Mouse (Mus musculus): Measurements from ENCODE around the gene Slc25a43. TPM values are rescaled to one million over a fixed set of nuclear protein-coding genes. Genes with fewer than 3 reads are reported as not detected.
A peak's percentile ranks its signal among the peaks of the same experiment; 100 is the strongest.

The Slc25a43 gene
- total and polyA plus RNA-seq, 2 experiments from 2014 or later, result 0.33 to 0.54 TPM

GRCm38 (mm10) chrX:36814161-36814836, 70.8 kb downstream of the Slc25a43 start:
- H3K9ac ChIP-seq, result no peak overlapping the region
- no peaks in the 10 kb centered on the region for H3K9me3 ChIP-seq (ENCODE audit: low read length)
- DNase-seq (no peak), ATAC-seq (no peak)
- no peak overlapping the region for H3K27ac ChIP-seq (ENCODE audit: low read depth, low read length)
- no peaks in the 10 kb centered on the region for H3K4me1 ChIP-seq (ENCODE audit: insufficient read depth)
- no peak overlapping the region for H3K4me2 ChIP-seq (ENCODE audit: low read depth)
- H3K4me3 ChIP-seq (ENCODE audit: low read depth, low read length), result no peak overlapping the region
- WGBS, result 73% methylated on average over 8 of the region's 8 CpGs
- H3K36me3 ChIP-seq (ENCODE audit: insufficient read depth), result no peaks in the 10 kb centered on the region
- no peak for TF ChIP-seq CTCF (IDR thresholded peaks at IDR 0.05; ENCODE audit: low read depth)
- H3K27me3 ChIP-seq (ENCODE audit: insufficient read depth, low read length), result no peaks in the 10 kb centered on the region

GRCm38 (mm10) chrX:36815022-36815421, 71.6 kb downstream of the Slc25a43 start:
- ATAC-seq, result no peak
- TF ChIP-seq CTCF (IDR thresholded peaks at IDR 0.05; ENCODE audit: low read depth), result no peak
- H3K4me3 ChIP-seq (ENCODE audit: low read depth, low read length), result no peak overlapping the region

GRCm38 (mm10) chrX:36815439-36815838, 72.0 kb downstream of the Slc25a43 start:
- no peak for TF ChIP-seq CTCF (IDR thresholded peaks at IDR 0.05; ENCODE audit: low read depth)
- Histone ChIP-seq H3K9ac (no peak overlapping the region), H3K27me3 (ENCODE audit: insufficient read depth, low read length) (no peaks in the 10 kb centered on the region), H3K36me3 (ENCODE audit: insufficient read depth) (no peaks in the 10 kb centered on the region), H3K4me1 (ENCODE audit: insufficient read depth) (no peaks in the 10 kb centered on the region), H3K9me3 (ENCODE audit: low read length) (no peaks in the 10 kb centered on the region), H3K4me3 (ENCODE audit: low read depth, low read length) (no peak overlapping the region), H3K27ac (ENCODE audit: low read depth, low read length) (no peak overlapping the region), H3K4me2 (ENCODE audit: low read depth) (no peak overlapping the region)
- 59% methylated on average over 2 of the region's 4 CpGs for WGBS
- ATAC-seq, result no peak
- DNase-seq, result no peak

More at GRCm38 (mm10) chrX:36815022-36815421, 71.6 kb downstream of the Slc25a43 start:
- Histone ChIP-seq H3K4me2 (ENCODE audit: low read depth) (no peak overlapping the region), H3K36me3 (ENCODE audit: insufficient read depth) (no peaks in the 10 kb centered on the region), H3K9ac (no peak overlapping the region), H3K27me3 (ENCODE audit: insufficient read depth, low read length) (no peaks in the 10 kb centered on the region), H3K27ac (ENCODE audit: low read depth, low read length) (no peak overlapping the region), H3K9me3 (ENCODE audit: low read length) (no peaks in the 10 kb centered on the region), H3K4me1 (ENCODE audit: insufficient read depth) (no peaks in the 10 kb centered on the region)
- no peak for DNase-seq
- WGBS, result 90% methylated on average over 4 of the region's 4 CpGs

GRCm38 (mm10) chrX:36816368-36816899, 73.0 kb downstream of the Slc25a43 start:
- no peaks in the 10 kb centered on the region for H3K4me1 ChIP-seq (ENCODE audit: insufficient read depth)
- no peaks in the 10 kb centered on the region for H3K36me3 ChIP-seq (ENCODE audit: insufficient read depth)
- no peak overlapping the region for H3K27ac ChIP-seq (ENCODE audit: low read depth, low read length)
- DNase-seq (no peak), ATAC-seq (peak; percentile 36)
- H3K27me3 ChIP-seq (ENCODE audit: insufficient read depth, low read length), result no peaks in the 10 kb centered on the region
- no peak for TF ChIP-seq CTCF (IDR thresholded peaks at IDR 0.05; ENCODE audit: low read depth)
- no peaks in the 10 kb centered on the region for H3K9me3 ChIP-seq (ENCODE audit: low read length)
- H3K4me3 ChIP-seq (ENCODE audit: low read depth, low read length), result no peak overlapping the region
- H3K9ac ChIP-seq, result no peak overlapping the region
- 38% methylated on average over 8 of the region's 8 CpGs for WGBS
- H3K4me2 ChIP-seq (ENCODE audit: low read depth), result 0 out of 2 replicates have a peak overlapping the region, but pooled peaks have one; percentile 40

GRCm38 (mm10) chrX:36816953-36817441, 73.5 kb downstream of the Slc25a43 start:
- DNase-seq (peak; percentile 34), ATAC-seq (peak; percentile 75)
- Histone ChIP-seq H3K4me2 (ENCODE audit: low read depth) (peak overlapping the region; percentile 40), H3K4me3 (ENCODE audit: low read depth, low read length) (peak overlapping the region; percentile 14; the same call in 1 of the 2 replicates), H3K9ac (peak overlapping the region; percentile 37; the same call in 1 of the 2 replicates), H3K36me3 (ENCODE audit: insufficient read depth) (no peaks in the 10 kb centered on the region), H3K9me3 (ENCODE audit: low read length) (no peaks in the 10 kb centered on the region), H3K27ac (ENCODE audit: low read depth, low read length) (peak overlapping the region; percentile 50; the same call in 1 of the 2 replicates), H3K27me3 (ENCODE audit: insufficient read depth, low read length) (no peaks in the 10 kb centered on the region), H3K4me1 (ENCODE audit: insufficient read depth) (no peaks in the 10 kb centered on the region)
- TF ChIP-seq CTCF (IDR thresholded peaks at IDR 0.05; ENCODE audit: low read depth), result no peak
- WGBS, result 19% methylated on average over 10 of the region's 10 CpGs

GRCm38 (mm10) chrX:36819575-36819974, 76.1 kb downstream of the Slc25a43 start:
- H3K36me3 ChIP-seq (ENCODE audit: insufficient read depth), result no peaks in the 10 kb centered on the region
- H3K27me3 ChIP-seq (ENCODE audit: insufficient read depth, low read length), result no peaks in the 10 kb centered on the region
- TF ChIP-seq CTCF (IDR thresholded peaks at IDR 0.05; ENCODE audit: low read depth), result no peak
- no peak for ATAC-seq
- DNase-seq, result no peak
- no peaks in the 10 kb centered on the region for H3K9me3 ChIP-seq (ENCODE audit: low read length)
- no peaks in the 10 kb centered on the region for H3K4me1 ChIP-seq (ENCODE audit: insufficient read depth)
- H3K9ac ChIP-seq, result no peak overlapping the region
- 52% methylated on average over 4 of the region's 4 CpGs for WGBS
- H3K4me3 ChIP-seq (ENCODE audit: low read depth, low read length), result no peak overlapping the region
- no peak overlapping the region for H3K27ac ChIP-seq (ENCODE audit: low read depth, low read length)
- H3K4me2 ChIP-seq (ENCODE audit: low read depth), result no peak overlapping the region

GRCm38 (mm10) chrX:36820201-36820600, 76.7 kb downstream of the Slc25a43 start:
- no peak overlapping the region for H3K4me3 ChIP-seq (ENCODE audit: low read depth, low read length)
- TF ChIP-seq CTCF (IDR thresholded peaks at IDR 0.05; ENCODE audit: low read depth), result peak; percentile 60
- no peaks in the 10 kb centered on the region for H3K4me1 ChIP-seq (ENCODE audit: insufficient read depth)
- peak; percentile 31 for DNase-seq
- H3K9ac ChIP-seq, result no peak overlapping the region
- peak; percentile 51; the same call in 1 of the 2 replicates for ATAC-seq
- no peaks in the 10 kb centered on the region for H3K27me3 ChIP-seq (ENCODE audit: insufficient read depth, low read length)
- WGBS, result 16% methylated on average over 4 of the region's 4 CpGs
- H3K27ac ChIP-seq (ENCODE audit: low read depth, low read length), result no peak overlapping the region
- no peaks in the 10 kb centered on the region for H3K9me3 ChIP-seq (ENCODE audit: low read length)
- no peaks in the 10 kb centered on the region for H3K36me3 ChIP-seq (ENCODE audit: insufficient read depth)
- no peak overlapping the region for H3K4me2 ChIP-seq (ENCODE audit: low read depth)
